Comparison of ENCODE assay signal across 8 mouse cellular contexts in the genomic region with DNA sequence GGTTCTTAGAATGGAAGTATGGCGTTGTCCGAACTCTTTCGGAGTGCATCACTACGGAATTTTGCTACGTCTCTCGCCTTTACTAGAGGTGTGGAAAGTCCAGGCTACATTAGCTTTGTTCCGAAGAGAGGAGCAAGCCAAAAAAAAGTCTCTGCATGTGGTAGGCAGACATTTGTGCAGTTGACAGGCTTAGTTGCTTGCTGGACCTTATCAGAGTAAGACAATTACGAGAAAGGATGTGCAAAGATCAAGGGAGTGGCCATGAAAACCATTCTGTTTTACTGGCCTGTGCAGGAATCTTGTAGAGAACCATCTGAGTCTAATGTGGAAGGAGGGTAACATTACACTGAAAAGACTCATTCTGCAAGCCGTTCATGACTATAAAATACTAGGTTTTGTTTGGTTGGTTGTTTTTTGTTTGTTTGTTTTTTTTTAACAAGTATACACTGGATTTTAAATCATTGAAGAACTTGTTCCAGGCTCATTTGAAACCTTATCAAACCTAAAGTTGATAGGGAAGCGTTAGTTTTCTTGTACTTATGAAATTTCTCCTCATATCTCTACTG. TPM values are rescaled to one million over a fixed set of nuclear protein-coding genes. Genes with fewer than 3 reads are reported as not detected.
A peak's percentile ranks its signal among the peaks of the same experiment; 100 is the strongest.
DNase-seq lines count a peak whose midpoint lies in the region; ATAC-seq and TF ChIP-seq lines count a peak whose summit lies in the region.

No protein-coding gene starts in this region.

- ATAC-seq in heart, embryonic 15.5 days (replicated peaks; ENCODE audit: insufficient number of reproducible peaks, insufficient read depth, low FRiP score, low read depth) = no peak
- no peak for ATAC-seq in forebrain, embryonic 16.5 days

- TF ChIP-seq CTCF in MEL (IDR thresholded peaks at IDR 0.05 in 2 of 3, conservative IDR thresholded peaks at IDR 0.05 in 1 of 3; ENCODE audit: control insufficient read depth in 1 of 3, insufficient read depth in 1 of 3, low read depth in 2 of 3, low read length in 3 of 3, poor library complexity in 1 of 3, severe bottlenecking in 1 of 3) = no peak

- 9% methylated on average over 10 of the region's 10 CpGs for WGBS in heart, embryonic 15.5 days
- WGBS in forebrain, embryonic 16.5 days = 22% methylated on average over 10 of the region's 10 CpGs
- WGBS in midbrain, embryonic 10.5 days = 23% methylated on average over 10 of the region's 10 CpGs

- H3K4me2 ChIP-seq in heart, embryonic 15.5 days = peak overlapping the region; percentile 87
- peak overlapping the region; percentile 98 for H3K4me2 ChIP-seq in forebrain, embryonic 16.5 days (ENCODE audit: low read length)

- no peaks in the 10 kb centered on the region for H3K9me3 ChIP-seq in heart, embryonic 15.5 days (replicated peaks)
- H3K9me3 ChIP-seq in MEL (replicated peaks; ENCODE audit: insufficient read depth, low read length) = no peaks in the 10 kb centered on the region
- no peaks in the 10 kb centered on the region for H3K9me3 ChIP-seq in forebrain, embryonic 16.5 days (ENCODE audit: control insufficient read depth, low read length)
- no peaks in the 10 kb centered on the region for H3K9me3 ChIP-seq in midbrain, embryonic 10.5 days (replicated peaks)

- peak overlapping the region; percentile 85 for H3K27ac ChIP-seq in heart, embryonic 15.5 days
- peak overlapping the region; percentile 63 for H3K27ac ChIP-seq in MEL (ENCODE audit: control insufficient read depth, low read depth, low read length)
- no peak overlapping the region for H3K27ac ChIP-seq in forebrain, embryonic 16.5 days (ENCODE audit: low read length)
- peak overlapping the region; percentile 89 for H3K27ac ChIP-seq in midbrain, embryonic 10.5 days (replicated peaks)

- no peaks in the 10 kb centered on the region for H3K27me3 ChIP-seq in heart, embryonic 15.5 days
- H3K27me3 ChIP-seq in MEL (ENCODE audit: control insufficient read depth in 1 of 2, insufficient read depth in 2 of 2, low read length in 2 of 2) = no peaks in the 10 kb centered on the region
- H3K27me3 ChIP-seq in forebrain, embryonic 16.5 days (replicated peaks; ENCODE audit: control insufficient read depth, insufficient read depth, low read length) = no peaks in the 10 kb centered on the region
- H3K27me3 ChIP-seq in midbrain, embryonic 10.5 days (ENCODE audit: low read depth, poor library complexity, severe bottlenecking) = no peaks in the 10 kb centered on the region

- no peaks in the 10 kb centered on the region for H3K36me3 ChIP-seq in heart, embryonic 15.5 days
- H3K36me3 ChIP-seq in MEL (ENCODE audit: control insufficient read depth in 1 of 2, insufficient read depth in 2 of 2, low read length in 2 of 2) = peaks cover 0 to 35% of the 10 kb centered on the region in 2 experiments; a peak in 3 of 4 replicates
- no peaks in the 10 kb centered on the region for H3K36me3 ChIP-seq in forebrain, embryonic 16.5 days (ENCODE audit: control insufficient read depth, insufficient read depth)
- H3K36me3 ChIP-seq in midbrain, embryonic 10.5 days = no peaks in the 10 kb centered on the region

- peaks cover 31% of the 10 kb centered on the region for H3K79me2 ChIP-seq in MEL (ENCODE audit: control insufficient read depth, insufficient read depth, low read length, poor library complexity)

- H3K4me1 ChIP-seq in heart, embryonic 15.5 days (replicated peaks) = peaks cover 11% of the 10 kb centered on the region
- peaks cover 9 to 19% of the 10 kb centered on the region in 2 experiments for H3K4me1 ChIP-seq in MEL (ENCODE audit: control insufficient read depth in 1 of 2, insufficient read depth in 2 of 2, low read length in 2 of 2)
- H3K4me1 ChIP-seq in forebrain, embryonic 16.5 days (replicated peaks; ENCODE audit: control insufficient read depth, insufficient read depth, low read length) = peaks cover 15% of the 10 kb centered on the region
- peaks cover 19% of the 10 kb centered on the region for H3K4me1 ChIP-seq in midbrain, embryonic 10.5 days

- peak in 1 of 2 experiments; percentile 37; a peak in 1 of 4 replicates for TF ChIP-seq EP300 in MEL (IDR thresholded peaks at IDR 0.05; ENCODE audit: low read depth in 1 of 2, low read length in 2 of 2)

- no peak for TF ChIP-seq RAD21 in MEL (IDR thresholded peaks at IDR 0.05; ENCODE audit: low read depth, low read length)

- H3K9ac ChIP-seq in heart, embryonic 15.5 days = peak overlapping the region; percentile 79
- peak overlapping the region; percentile 83 for H3K9ac ChIP-seq in MEL (ENCODE audit: control insufficient read depth, low read depth, low read length, poor library complexity, severe bottlenecking)
- peak overlapping the region; percentile 77 for H3K9ac ChIP-seq in forebrain, embryonic 16.5 days (replicated peaks; ENCODE audit: low read depth, low read length)

- peak overlapping the region; percentile 96 for H3K4me3 ChIP-seq in heart, embryonic 15.5 days
- H3K4me3 ChIP-seq in MEL (ENCODE audit: control insufficient read depth in 1 of 2, insufficient read depth in 1 of 2, low read depth in 2 of 2, low read length in 2 of 2) = peak overlapping the region; percentile 63 to 81
- peak overlapping the region; percentile 75 for H3K4me3 ChIP-seq in forebrain, embryonic 16.5 days (replicated peaks; ENCODE audit: low read length)
- peak overlapping the region; percentile 94 for H3K4me3 ChIP-seq in midbrain, embryonic 10.5 days

- DNase-seq in heart, adult 8-10 months (ENCODE audit: low spot score) = no peak
- peak; percentile 80 for DNase-seq in MEL (ENCODE audit: low read depth, low spot score)
- DNase-seq in midbrain, embryonic 10.5 days (ENCODE audit: low spot score) = no peak
- DNase-seq in adrenal gland, postnatal 36 days = no peak
- no peak for DNase-seq in ovary, adult 18-20 months (ENCODE audit: low spot score)
- DNase-seq in lung, postnatal 36 days = no peak

- no peak for TF ChIP-seq POLR2A in MEL (IDR thresholded peaks at IDR 0.05; ENCODE audit: control insufficient read depth in 1 of 2, insufficient read depth in 1 of 2, low read depth in 1 of 2, low read length in 2 of 2, poor library complexity in 1 of 2)

TF ChIP-seq in MEL, 35 proteins besides CTCF, POLR2A, EP300 and RAD21:
- TF ChIP-seq CHD1 (IDR thresholded peaks at IDR 0.05; ENCODE audit: low read depth, low read length) (0 out of 2 replicates have a peak, but pooled peaks have one; percentile 79), MAFK (IDR thresholded peaks at IDR 0.05; ENCODE audit: borderline replicate concordance, low read depth, low read length) (no peak), JUND (IDR thresholded peaks at IDR 0.05; ENCODE audit: low read depth, low read length) (no peak), MYC (IDR thresholded peaks at IDR 0.05; ENCODE audit: low read depth, low read length) (peak; percentile 73), NELFE (IDR thresholded peaks at IDR 0.05; ENCODE audit: low read depth, low read length) (no peak), HCFC1 (IDR thresholded peaks at IDR 0.05; ENCODE audit: low read depth, low read length) (peak; percentile 17; the same call in 1 of the 2 replicates), TAL1 (IDR thresholded peaks at IDR 0.05; ENCODE audit: low read length) (no peak), TBP (IDR thresholded peaks at IDR 0.05; ENCODE audit: low read depth, low read length) (peak; percentile 65), MXI1 (IDR thresholded peaks at IDR 0.05; ENCODE audit: low read depth, low read length) (peak; percentile 71; the same call in 1 of the 2 replicates), POLR2AphosphoS5 (IDR thresholded peaks at IDR 0.05; ENCODE audit: borderline replicate concordance, low read depth, low read length) (no peak), CHD2 (IDR thresholded peaks at IDR 0.05; ENCODE audit: low read length) (no peak), ETS1 (IDR thresholded peaks at IDR 0.05; ENCODE audit: low read depth, low read length) (no peak), GATA1 (IDR thresholded peaks at IDR 0.05; ENCODE audit: low read depth, low read length) (peak; percentile 29), USF2 (IDR thresholded peaks at IDR 0.05; ENCODE audit: borderline replicate concordance in 1 of 2, insufficient read depth in 1 of 2, low read depth in 1 of 2, low read length in 2 of 2) (no peak), SMC3 (IDR thresholded peaks at IDR 0.05; ENCODE audit: low read depth, low read length) (no peak), UBTF (IDR thresholded peaks at IDR 0.05; ENCODE audit: borderline replicate concordance, insufficient read depth, low read depth, low read length) (no peak), BHLHE40 (IDR thresholded peaks at IDR 0.05; ENCODE audit: borderline replicate concordance, low read depth, low read length) (no peak), E2F4 (IDR thresholded peaks at IDR 0.05; ENCODE audit: borderline replicate concordance, low read depth, low read length) (no peak), ZNF384 (IDR thresholded peaks at IDR 0.05; ENCODE audit: low read depth, low read length) (peak; percentile 50), SIN3A (IDR thresholded peaks at IDR 0.05; ENCODE audit: low read length) (peak; percentile 86)

RNA-seq across cellular contexts. Expression of a gene that starts 0.8 kb away (rescaled TPM):
- 6.0 and 8.7 TPM in 2 replicates for polyA plus RNA-seq in heart, embryonic 15.5 days (2015; fragmentation: Nextera tagmentation; extraction: Ambion mirVana)
- total RNA-seq in heart, adult 8-10 months (2022) = 10 to 100 TPM; 17.5 to 19.3 (median 18.8) TPM
- 11.8 and 13.3 TPM in 2 replicates for total RNA-seq in MEL (2012; rRNA removed)
- 10 to 100 TPM in 1 of 2 experiments, not detected in 1; 17.6 TPM for polyA plus RNA-seq in MEL (2012; ENCODE audit: insufficient read depth in 1 of 2, insufficient read length in 2 of 2, low read depth in 1 of 2, low replicate concordance in 2 of 2, missing spikeins in 1 of 2)
- polyA plus RNA-seq in forebrain, embryonic 16.5 days (2015; fragmentation: Nextera tagmentation; extraction: Ambion mirVana) = 13.6 and 17.0 TPM in 2 replicates
- polyA plus RNA-seq in midbrain, embryonic 10.5 days (2016; fragmentation: Nextera tagmentation; extraction: Ambion mirVana) = 5.5 and 7.4 TPM in 2 replicates
- total RNA-seq in adrenal gland, postnatal 36 days (2021) = 10 to 100 TPM; 35.8 to 37.7 TPM

RNA-seq across cellular contexts. Expression of a gene that starts 0.9 kb away (rescaled TPM):
- polyA plus RNA-seq in heart, embryonic 15.5 days (2015; fragmentation: Nextera tagmentation; extraction: Ambion mirVana) = 7.5 and 7.7 TPM in 2 replicates
- total RNA-seq in heart, adult 8-10 months (2022) = 10 to 100 TPM; 23.7 to 26.3 (median 25.4) TPM
- 5.9 and 7.2 TPM in 2 replicates for total RNA-seq in MEL (2012; rRNA removed)
- 1 to 10 TPM in 1 of 2 experiments, not detected in 1; 4.6 TPM for polyA plus RNA-seq in MEL (2012; ENCODE audit: insufficient read depth in 1 of 2, insufficient read length in 2 of 2, low read depth in 1 of 2, low replicate concordance in 2 of 2, missing spikeins in 1 of 2)
- polyA plus RNA-seq in forebrain, embryonic 16.5 days (2015; fragmentation: Nextera tagmentation; extraction: Ambion mirVana) = 7.6 and 7.8 TPM in 2 replicates
- polyA plus RNA-seq in midbrain, embryonic 10.5 days (2016; fragmentation: Nextera tagmentation; extraction: Ambion mirVana) = 5.1 and 5.2 TPM in 2 replicates
- 10 to 100 TPM; 18.1 to 25.2 TPM for total RNA-seq in adrenal gland, postnatal 36 days (2021)
